Mouse (Mus musculus) monocyte, adult 5-6 weeks (primary cell): ENCODE measurements at regions not wholly inside any gene's neighbourhood (a gene's known extent, or its start where the extent isn't known, plus 50 kb on each side); places are given as distances from the start of the nearest gene placed in this dataset.

Experiments used
- ATAC-seq: fragments of 153-309, 156-312 bp; replicated peaks from 2 replicates; pipeline ENCODE4 v1.8.0; 2017; ENCODE audit warnings: mild to moderate bottlenecking; ENCODE audit not compliant: low TSS enrichment, insufficient number of reproducible peaks, severe bottlenecking, poor library complexity, low FRiP score

- ATAC-seq = no peak
Measured at GRCm38 (mm10) chr3:50990810-50991209, 233.4 kb upstream of the Noct start.

- ATAC-seq = no peak
Measured at GRCm38 (mm10) chr3:50992581-50993313, 231.5 kb upstream of the Noct start.

- ATAC-seq = no peak
Measured at GRCm38 (mm10) chr3:50999745-51000144, 224.5 kb upstream of the Noct start.

DNA sequence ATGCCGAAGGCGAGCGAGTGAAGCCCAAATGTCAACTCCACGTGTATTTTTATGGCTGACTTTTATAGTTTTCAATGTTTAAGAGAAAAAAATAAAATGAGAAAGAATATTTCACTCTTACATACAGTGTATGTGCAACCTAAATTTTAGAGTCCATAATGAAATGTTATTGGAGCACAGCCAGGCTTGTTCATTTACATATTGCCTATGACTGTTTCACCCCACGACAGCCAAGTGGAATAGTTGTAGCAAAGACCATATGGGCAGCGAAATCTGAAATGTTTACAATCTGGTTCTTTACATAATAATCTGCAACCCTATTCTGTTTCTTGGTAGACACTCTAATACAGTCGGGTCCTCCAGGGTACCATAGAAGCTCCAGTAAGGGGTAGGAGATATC is 223.3 kb upstream of the Noct start:
- no peak for ATAC-seq

- ATAC-seq = no peak
Measured at GRCm38 (mm10) chr3:51002662-51003061, 221.6 kb upstream of the Noct start.

DNA sequence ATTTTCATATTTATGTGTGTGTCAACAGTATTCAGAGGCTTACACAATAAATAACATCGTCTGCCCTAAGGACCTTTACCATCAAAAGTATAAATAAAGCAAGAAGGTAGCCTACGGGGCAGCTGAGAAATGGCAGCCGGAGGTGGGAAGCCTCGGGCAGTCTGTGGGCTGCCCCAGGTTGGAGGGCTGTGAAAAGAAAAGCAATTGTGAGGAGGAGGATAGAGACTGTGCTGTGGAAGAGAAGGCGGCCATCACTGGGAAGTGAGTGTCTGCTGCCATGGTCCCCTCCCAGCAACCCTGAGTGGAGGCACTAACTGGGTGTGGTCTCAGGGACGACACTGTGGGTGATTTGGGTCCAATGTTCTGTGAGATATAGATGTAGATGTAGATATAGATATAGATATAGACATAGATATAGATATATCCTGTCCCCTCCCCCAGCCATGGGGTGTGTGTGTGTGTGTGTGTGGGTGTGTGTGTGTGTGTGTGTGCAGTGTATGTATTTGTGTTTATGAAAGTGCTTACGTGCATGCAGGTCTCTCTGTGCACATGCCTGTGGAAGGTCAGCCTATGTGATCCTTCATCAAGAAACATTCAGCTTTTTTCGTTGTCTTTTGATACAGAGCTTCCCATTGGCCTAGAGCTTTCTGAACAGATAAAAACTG is 220.6 kb upstream of the Noct start:
- no peak for ATAC-seq

GRCm38 (mm10) chr3:51004216-51004615 is 220.0 kb upstream of the Noct start:
- no peak for ATAC-seq

DNA sequence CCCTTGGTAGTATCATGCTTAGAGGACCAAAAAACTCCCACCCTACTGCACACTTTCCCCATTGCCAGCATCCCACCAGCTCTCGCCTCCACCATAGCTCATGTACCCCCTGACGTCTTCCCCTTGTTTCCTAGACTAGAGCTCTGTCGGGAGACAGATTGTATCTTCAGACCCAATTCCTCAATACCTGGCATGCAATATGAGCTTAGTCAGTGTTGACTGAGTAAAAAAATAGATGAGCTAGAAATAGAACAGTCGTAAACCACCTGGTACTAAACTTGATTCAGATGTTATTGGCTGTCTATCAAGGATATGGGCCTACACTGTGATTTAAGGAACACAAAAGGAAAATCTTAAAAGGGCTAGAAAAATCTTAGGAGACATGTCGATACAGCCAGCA is 215.1 kb upstream of the Noct start:
- ATAC-seq = no peak

DNA sequence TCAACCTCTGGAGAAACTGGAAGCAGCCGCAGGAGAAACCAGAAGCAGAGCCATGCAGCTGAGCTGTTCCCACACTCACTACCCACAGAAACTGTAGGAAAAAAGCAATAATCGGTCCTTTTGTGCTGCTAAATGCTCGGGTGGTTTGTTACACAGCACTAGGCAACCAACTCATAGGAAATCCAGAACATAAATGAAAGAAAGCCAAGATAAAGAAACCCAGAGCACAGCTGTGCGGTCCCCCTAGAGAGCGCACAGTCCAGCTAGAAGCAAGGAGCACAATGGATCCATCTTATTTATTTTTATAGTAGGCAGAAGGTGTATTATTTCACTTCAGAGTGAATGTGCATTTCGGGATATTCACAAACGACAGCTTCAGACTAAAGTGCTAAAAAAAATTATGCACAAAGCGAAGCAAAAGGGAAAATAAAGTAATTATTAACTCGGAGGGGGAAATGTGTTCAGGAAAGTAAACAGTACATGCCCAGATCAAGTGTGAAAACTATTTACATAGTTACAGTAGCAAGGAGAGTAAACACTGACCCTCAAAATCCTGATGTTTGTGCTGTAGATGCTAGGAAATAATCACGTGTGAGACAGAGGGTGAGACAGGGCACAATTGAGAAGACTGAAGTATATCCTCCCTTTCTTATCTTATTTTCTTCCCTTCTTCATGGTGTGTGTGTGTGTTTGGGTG is 204.4 kb upstream of the Noct start:
- ATAC-seq = no peak

DNA sequence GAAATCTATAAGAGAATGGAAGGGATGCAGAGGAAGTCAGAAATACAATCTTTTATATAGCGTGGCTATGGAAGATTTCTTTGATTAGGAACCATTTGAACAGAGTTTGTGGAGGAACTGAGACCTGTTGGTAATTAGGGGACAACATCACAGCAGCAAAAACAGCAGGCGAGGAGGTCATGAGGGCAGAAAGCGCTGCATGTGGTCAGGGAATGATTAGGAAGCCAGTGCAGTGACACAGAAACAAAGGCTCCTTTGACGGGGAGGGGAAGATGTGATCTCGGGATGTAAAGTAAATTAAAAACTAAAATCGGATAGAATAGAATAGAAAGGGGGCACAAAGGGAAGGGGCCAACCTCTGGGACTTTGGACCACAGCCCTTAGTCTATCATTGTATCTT is 199.6 kb upstream of the Noct start:
- ATAC-seq = no peak

- ATAC-seq = no peak
Measured at GRCm38 (mm10) chr3:51031821-51032220, 192.4 kb upstream of the Noct start.

DNA sequence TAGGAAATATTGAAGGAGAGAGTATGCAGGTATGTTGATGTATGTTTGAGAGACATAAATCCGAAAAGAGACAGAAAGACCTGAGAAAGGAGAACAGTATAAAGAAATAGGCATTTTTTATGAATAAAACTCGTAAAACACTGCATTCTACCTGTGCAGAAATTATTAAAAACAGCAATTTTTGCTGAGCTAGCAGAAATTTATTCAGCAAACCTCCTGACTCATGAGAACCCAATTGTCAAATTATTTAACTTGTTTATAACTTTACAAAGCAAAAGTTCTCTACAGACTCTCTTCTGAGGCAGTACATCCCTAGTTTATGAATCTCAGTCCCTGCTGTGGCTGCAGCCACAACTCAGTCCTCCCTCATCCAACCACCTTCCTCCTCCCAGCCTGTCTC is 191.0 kb upstream of the Noct start:
- no peak for ATAC-seq

GRCm38 (mm10) chr3:51036700-51037306 is 187.4 kb upstream of the Noct start:
- ATAC-seq = no peak

GRCm38 (mm10) chr3:51042223-51042846 is 181.9 kb upstream of the Noct start:
- ATAC-seq = no peak

DNA sequence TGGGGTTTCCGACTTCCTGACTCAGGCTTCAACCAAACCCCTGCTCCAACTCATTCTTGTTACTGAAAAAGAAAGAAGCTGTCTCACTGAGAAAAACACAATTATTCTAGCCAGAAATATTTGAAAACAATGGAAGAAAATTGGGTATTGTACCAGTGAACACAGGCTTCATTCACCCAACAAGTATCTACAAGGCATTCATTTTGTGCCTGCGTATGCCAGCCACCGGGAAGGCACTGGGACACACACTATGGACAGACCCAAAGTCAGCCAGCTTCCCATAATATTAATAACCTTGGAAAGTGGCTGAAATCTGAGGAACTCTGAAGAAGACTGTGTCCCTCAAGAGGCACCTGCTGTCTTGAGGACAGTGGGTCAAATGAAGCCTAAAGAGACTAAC is 175.5 kb upstream of the Noct start:
- no peak for ATAC-seq

DNA sequence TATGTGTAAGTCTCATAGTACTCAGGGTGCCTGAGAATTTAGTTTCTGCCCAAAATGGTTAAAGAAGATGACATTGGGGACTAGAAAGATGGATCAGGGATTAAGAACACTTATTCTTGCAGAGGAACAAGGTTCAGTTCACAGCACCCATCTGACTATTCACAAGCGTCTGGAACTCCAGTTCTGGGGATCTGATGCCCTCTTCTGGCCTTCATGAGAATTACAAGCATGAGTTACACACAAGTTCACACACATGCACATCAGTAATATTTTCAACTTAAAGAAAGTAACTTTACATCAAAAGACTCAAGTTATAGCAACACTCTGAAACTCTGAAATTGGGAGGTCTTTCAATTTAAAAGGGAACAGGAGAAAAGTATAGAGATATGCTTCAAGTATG is 174.1 kb upstream of the Noct start:
- ATAC-seq = no peak

DNA sequence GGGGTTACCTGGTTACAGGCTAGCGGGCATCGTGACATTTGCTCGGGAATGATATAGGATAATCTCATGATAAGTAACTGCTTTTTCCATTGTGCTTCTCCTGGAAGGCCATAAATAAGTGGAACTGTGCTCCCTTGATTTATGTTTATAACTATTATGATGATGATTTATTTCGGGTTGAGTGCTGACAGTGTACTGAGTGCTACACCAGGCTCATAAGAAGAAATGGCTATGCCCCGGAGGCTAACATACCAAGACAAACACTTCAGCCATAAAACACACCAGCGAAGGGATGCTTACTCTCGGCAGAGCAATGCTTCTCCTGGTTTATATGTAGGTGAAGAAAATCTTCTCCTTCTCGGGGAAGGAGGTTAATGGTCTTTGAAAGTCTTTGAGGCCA is 169.2 kb upstream of the Noct start:
- ATAC-seq = no peak

GRCm38 (mm10) chr3:51064201-51064600 is 160.0 kb upstream of the Noct start:
- ATAC-seq = no peak

GRCm38 (mm10) chr3:51066373-51066772 is 157.9 kb upstream of the Noct start:
- ATAC-seq = no peak
